Mouse (Mus musculus) A20 (cell line): Measurements from ENCODE around the gene Sympk.

ENCODE experiments used
- DNase-seq: peaks from one replicate; pipeline ENCODE4 v3.0.0-alpha.2; 2011; ENCODE audit warnings: low read depth, low spot score

The Sympk gene

GRCm38 (mm10) chr7:19083701-19084100 is 59.5 kb downstream of the Sympk start, which contains the start of gene Dmpk:
Gene Dmpk, plus strand, starts transcription at chr7:19083849.
- no peak for DNase-seq

- peak; percentile 93 for DNase-seq
These were observed 60.1 kb downstream of the Sympk start for GRCm38 (mm10) chr7:19084277-19084771.

- no peak for DNase-seq
These were observed 60.8 kb downstream of the Sympk start for GRCm38 (mm10) chr7:19084921-19085473.

GRCm38 (mm10) chr7:19085495-19085894 is 61.3 kb downstream of the Sympk start:
- no peak for DNase-seq

- peak; percentile 93 for DNase-seq
These were observed 61.9 kb downstream of the Sympk start for GRCm38 (mm10) chr7:19086042-19086441.

- no peak for DNase-seq
These were observed 62.6 kb downstream of the Sympk start for GRCm38 (mm10) chr7:19086760-19087159.

GRCm38 (mm10) chr7:19088813-19089212 is 64.6 kb downstream of the Sympk start:
- DNase-seq: peak; percentile 79

- DNase-seq: no peak
These were observed 67.7 kb downstream of the Sympk start for GRCm38 (mm10) chr7:19091913-19092312.

GRCm38 (mm10) chr7:19092381-19093173 is 68.4 kb downstream of the Sympk start:
- no peak for DNase-seq

- peak; percentile 90 for DNase-seq
These were observed 69.0 kb downstream of the Sympk start for GRCm38 (mm10) chr7:19093174-19093521.

GRCm38 (mm10) chr7:19093537-19094385 is 69.6 kb downstream of the Sympk start:
- DNase-seq: peak; percentile 97

- DNase-seq: peak; percentile 77
These were observed 70.3 kb downstream of the Sympk start, which contains the start of gene Six5 for GRCm38 (mm10) chr7:19094471-19094825. Gene Six5, plus strand, starts transcription at chr7:19094594.

- DNase-seq: peak; percentile 77
These were observed 70.9 kb downstream of the Sympk start for GRCm38 (mm10) chr7:19094826-19095750.

- DNase-seq: no peak
These were observed 71.6 kb downstream of the Sympk start for GRCm38 (mm10) chr7:19095751-19096110.

- no peak for DNase-seq
These were observed 72.3 kb downstream of the Sympk start for GRCm38 (mm10) chr7:19096421-19096976.

GRCm38 (mm10) chr7:19097217-19097616 is 73.0 kb downstream of the Sympk start:
- no peak for DNase-seq

GRCm38 (mm10) chr7:19097863-19098262 is 73.7 kb downstream of the Sympk start:
- no peak for DNase-seq

GRCm38 (mm10) chr7:19098811-19099210 is 74.6 kb downstream of the Sympk start:
- DNase-seq: no peak

GRCm38 (mm10) chr7:19100290-19100689 is 76.1 kb downstream of the Sympk start:
- DNase-seq: no peak

- DNase-seq: no peak
These were observed 79.6 kb downstream of the Sympk start for GRCm38 (mm10) chr7:19103741-19104140.
